Mouse (Mus musculus): ENCODE measurements around the gene Pdxk. TPM values are rescaled to one million over a fixed set of nuclear protein-coding genes. Genes with fewer than 3 reads are reported as not detected.

Pdxk gene
- polyA plus RNA-seq, 1 experiment from 2014 or later, result 13.2 TPM

GRCm38 (mm10) chr10:78407132-78407531 is 57.6 kb downstream of the Pdxk start:
- Histone ChIP-seq H3K36me3 (replicated peaks) (peaks cover 89% of the 10 kb centered on the region), H3K27me3 (replicated peaks; ENCODE audit: low read depth, poor library complexity, severe bottlenecking) (no peaks in the 10 kb centered on the region), H3K4me1 (peaks cover 10% of the 10 kb centered on the region), H3K9me3 (no peaks in the 10 kb centered on the region), H3K27ac (replicated peaks) (no peak overlapping the region), H3K4me3 (no peak overlapping the region)
- no peak for DNase-seq (ENCODE audit: low spot score)
- WGBS, result 91% methylated on average over 4 of the region's 4 CpGs

GRCm38 (mm10) chr10:78406152-78406551 is 58.6 kb downstream of the Pdxk start:
- no peak overlapping the region for H3K27ac ChIP-seq (replicated peaks)
- WGBS, result 91% methylated on average over 6 of the region's 6 CpGs
- no peak for DNase-seq (ENCODE audit: low spot score)
- H3K27me3 ChIP-seq (replicated peaks; ENCODE audit: low read depth, poor library complexity, severe bottlenecking), result no peaks in the 10 kb centered on the region
- no peaks in the 10 kb centered on the region for H3K9me3 ChIP-seq
- H3K36me3 ChIP-seq (replicated peaks), result peaks cover 97% of the 10 kb centered on the region
- no peak overlapping the region for H3K4me3 ChIP-seq
- peaks cover under 1% of the 10 kb centered on the region; the same call in 1 of the 2 replicates for H3K4me1 ChIP-seq

GRCm38 (mm10) chr10:78402301-78402922 is 62.4 kb downstream of the Pdxk start:
- WGBS, result 91% methylated on average over 14 of the region's 14 CpGs
- H3K9me3 ChIP-seq, result no peaks in the 10 kb centered on the region

GRCm38 (mm10) chr10:78401127-78401526 is 63.6 kb downstream of the Pdxk start:
- 92% methylated on average over 2 of the region's 2 CpGs for WGBS
- no peak for DNase-seq (ENCODE audit: low spot score)
- Histone ChIP-seq H3K27ac (replicated peaks) (no peak overlapping the region), H3K27me3 (replicated peaks; ENCODE audit: low read depth, poor library complexity, severe bottlenecking) (peaks cover 4% of the 10 kb centered on the region; the same call in 1 of the 2 replicates), H3K4me1 (peaks cover 16% of the 10 kb centered on the region), H3K4me3 (no peak overlapping the region), H3K36me3 (replicated peaks) (peaks cover 73% of the 10 kb centered on the region), H3K9me3 (no peaks in the 10 kb centered on the region)

More at GRCm38 (mm10) chr10:78402301-78402922, 62.4 kb downstream of the Pdxk start:
- Histone ChIP-seq H3K4me1 (peaks cover 11% of the 10 kb centered on the region), H3K27me3 (replicated peaks; ENCODE audit: low read depth, poor library complexity, severe bottlenecking) (peaks cover 4% of the 10 kb centered on the region; the same call in 1 of the 2 replicates), H3K27ac (replicated peaks) (no peak overlapping the region), H3K4me3 (no peak overlapping the region), H3K36me3 (replicated peaks) (peaks cover 86% of the 10 kb centered on the region)
- DNase-seq (ENCODE audit: low spot score), result no peak

GRCm38 (mm10) chr10:78399090-78399657 is 65.6 kb downstream of the Pdxk start:
- Histone ChIP-seq H3K4me3 (no peak overlapping the region), H3K36me3 (replicated peaks) (peaks cover 55% of the 10 kb centered on the region), H3K9me3 (no peaks in the 10 kb centered on the region), H3K27ac (replicated peaks) (no peak overlapping the region), H3K4me1 (peaks cover 25% of the 10 kb centered on the region), H3K27me3 (replicated peaks; ENCODE audit: low read depth, poor library complexity, severe bottlenecking) (peaks cover 4% of the 10 kb centered on the region; the same call in 1 of the 2 replicates)
- 50% methylated on average over 17 of the region's 17 CpGs for WGBS
- DNase-seq (ENCODE audit: low spot score), result peak; percentile 61

GRCm38 (mm10) chr10:78396625-78396885 is 68.2 kb downstream of the Pdxk start:
- no peak overlapping the region for H3K27ac ChIP-seq (replicated peaks)
- peaks cover 32% of the 10 kb centered on the region for H3K4me1 ChIP-seq
- H3K27me3 ChIP-seq (replicated peaks; ENCODE audit: low read depth, poor library complexity, severe bottlenecking), result peaks cover 20% of the 10 kb centered on the region
- no peaks in the 10 kb centered on the region for H3K9me3 ChIP-seq
- peak overlapping the region; percentile 23; the same call in 1 of the 2 replicates for H3K4me3 ChIP-seq
- peaks cover 29% of the 10 kb centered on the region for H3K36me3 ChIP-seq (replicated peaks)
- DNase-seq (ENCODE audit: low spot score), result no peak
- 61% methylated on average over 4 of the region's 4 CpGs for WGBS

- peak overlapping the region; percentile 23; the same call in 1 of the 2 replicates for H3K4me3 ChIP-seq
These were observed 68.8 kb downstream of the Pdxk start for GRCm38 (mm10) chr10:78395819-78396624.

GRCm38 (mm10) chr10:78395377-78395776 is 69.4 kb downstream of the Pdxk start:
- Histone ChIP-seq H3K36me3 (replicated peaks) (peaks cover 17% of the 10 kb centered on the region), H3K4me1 (peaks cover 34% of the 10 kb centered on the region), H3K27ac (replicated peaks) (peak overlapping the region; percentile 2; the same call in 1 of the 2 replicates), H3K4me3 (no peak overlapping the region), H3K9me3 (no peaks in the 10 kb centered on the region), H3K27me3 (replicated peaks; ENCODE audit: low read depth, poor library complexity, severe bottlenecking) (peaks cover 32% of the 10 kb centered on the region)
- WGBS, result 79% methylated on average over 3 of the region's 3 CpGs
- DNase-seq (ENCODE audit: low spot score), result no peak

More at GRCm38 (mm10) chr10:78395819-78396624, 68.8 kb downstream of the Pdxk start:
- Histone ChIP-seq H3K27me3 (replicated peaks; ENCODE audit: low read depth, poor library complexity, severe bottlenecking) (peaks cover 25% of the 10 kb centered on the region), H3K27ac (replicated peaks) (peak overlapping the region; percentile 2; the same call in 1 of the 2 replicates), H3K4me1 (peaks cover 34% of the 10 kb centered on the region), H3K36me3 (replicated peaks) (peaks cover 24% of the 10 kb centered on the region), H3K9me3 (no peaks in the 10 kb centered on the region)
- WGBS, result 7% methylated on average over 17 of the region's 17 CpGs
- peak; percentile 97 for DNase-seq (ENCODE audit: low spot score)

- no peaks in the 10 kb centered on the region for H3K9me3 ChIP-seq
- H3K27me3 ChIP-seq (replicated peaks; ENCODE audit: low read depth, poor library complexity, severe bottlenecking), result peaks cover 53% of the 10 kb centered on the region
- H3K4me3 ChIP-seq, result peak overlapping the region; percentile 17; the same call in 1 of the 2 replicates
- H3K36me3 ChIP-seq (replicated peaks), result no peaks in the 10 kb centered on the region
- H3K4me1 ChIP-seq, result peaks cover 22% of the 10 kb centered on the region
- 2% methylated on average over 18 of the region's 18 CpGs for WGBS
- no peak overlapping the region for H3K27ac ChIP-seq (replicated peaks)
- DNase-seq (ENCODE audit: low spot score), result peak; percentile 82
These were observed 72.7 kb downstream of the Pdxk start for GRCm38 (mm10) chr10:78392072-78392471.

GRCm38 (mm10) chr10:78390982-78391470 is 73.7 kb downstream of the Pdxk start:
- no peaks in the 10 kb centered on the region for H3K36me3 ChIP-seq (replicated peaks)
- peaks cover 16% of the 10 kb centered on the region for H3K4me1 ChIP-seq
- no peaks in the 10 kb centered on the region for H3K9me3 ChIP-seq
- no peak overlapping the region for H3K27ac ChIP-seq (replicated peaks)
- no peak overlapping the region for H3K4me3 ChIP-seq
- peaks cover 53% of the 10 kb centered on the region for H3K27me3 ChIP-seq (replicated peaks; ENCODE audit: low read depth, poor library complexity, severe bottlenecking)
- DNase-seq (ENCODE audit: low spot score), result no peak
- WGBS, result 9% methylated on average over 4 of the region's 4 CpGs

GRCm38 (mm10) chr10:78388216-78388980 is 76.4 kb downstream of the Pdxk start:
- Histone ChIP-seq H3K36me3 (replicated peaks) (no peaks in the 10 kb centered on the region), H3K4me3 (no peak overlapping the region), H3K27ac (replicated peaks) (no peak overlapping the region), H3K4me1 (peaks cover 9% of the 10 kb centered on the region; the same call in 1 of the 2 replicates), H3K9me3 (no peaks in the 10 kb centered on the region), H3K27me3 (replicated peaks; ENCODE audit: low read depth, poor library complexity, severe bottlenecking) (peaks cover 53% of the 10 kb centered on the region)
- no peak for DNase-seq (ENCODE audit: low spot score)
- WGBS, result 66% methylated on average over 20 of the region's 20 CpGs

All from embryonic facial prominence, embryonic 10.5 days (tissue).